Mouse (Mus musculus) liver, adult 2 months (tissue): ENCODE results near the gene Rxfp4. TPM values are rescaled to one million over a fixed set of nuclear protein-coding genes. Genes with fewer than 3 reads are reported as not detected.
A peak's percentile ranks its signal among the peaks of the same experiment; 100 is the strongest.

Experiments used
- DNase-seq: peaks from one replicate; pipeline ENCODE4 v3.0.0-alpha.2; 2011; ENCODE audit warnings: low read depth, low spot score; ENCODE audit errors: extremely low read depth
- H3K27ac ChIP-seq: fragments of 200-500 bp; replicated peaks from 2 replicates; pipeline ENCODE4 v1.5.1; 2012; ENCODE audit warnings: low read depth, mild to moderate bottlenecking, control low read depth, inconsistent platforms, low read length; ENCODE audit not compliant: insufficient read depth
- H3K27me3 ChIP-seq: fragments of 200-500 bp; 2 replicates; pipeline ENCODE4 v1.6.1; 2012; ENCODE audit warnings: mild to moderate bottlenecking, moderate library complexity, low read length, inconsistent platforms; ENCODE audit not compliant: control insufficient read depth, insufficient read depth
- H3K36me3 ChIP-seq: fragments of 200-500 bp; 2 replicates; pipeline ENCODE4 v1.6.1; 2012; ENCODE audit warnings: low read length, inconsistent platforms; ENCODE audit not compliant: control insufficient read depth, insufficient read depth
- H3K4me1 ChIP-seq: fragments of 200-500 bp; 2 replicates; pipeline ENCODE4 v1.6.1; 2011; ENCODE audit warnings: low read length; ENCODE audit not compliant: control insufficient read depth, insufficient read depth
- H3K4me3 ChIP-seq: fragments of 200-500 bp; 2 replicates; pipeline ENCODE4 v1.5.1; 2011; ENCODE audit warnings: low read depth, mild to moderate bottlenecking, control low read depth, low read length, moderate library complexity; ENCODE audit not compliant: insufficient read depth
- H3K79me2 ChIP-seq: fragments of 200-500 bp; 2 replicates; pipeline ENCODE4 v1.6.1; 2012; ENCODE audit warnings: inconsistent platforms, mild to moderate bottlenecking, low read length, moderate library complexity; ENCODE audit not compliant: control insufficient read depth, insufficient read depth
- H3K9ac ChIP-seq: fragments of 200-500 bp; 2 replicates; pipeline ENCODE4 v1.6.1; 2012; ENCODE audit warnings: low read depth, mild to moderate bottlenecking, control low read depth, inconsistent platforms, low read length
- CTCF ChIP-seq: fragments of 200-500 bp; IDR thresholded peaks from 2 replicates; pipeline ENCODE4 v1.5.1; 2011; ENCODE audit warnings: low read depth, low read length, control low read depth
- POLR2A ChIP-seq: fragments of 200-500 bp; IDR thresholded peaks from 2 replicates; pipeline ENCODE4 v1.6.1; 2011; ENCODE audit warnings: low read length, control low read depth; ENCODE audit not compliant: insufficient read depth; ENCODE audit errors: extremely low read depth
- WGBS: fragments of 180-500 bp; shearing (Covaris S2); methylation state at CpG from one replicate; pipeline ENCODE4 v1.1.7; 2018; 5-methylcytosine and 5-hydroxymethylcytosine counted together
- polyA plus RNA-seq: library from polyadenylated mRNA; depleted of rRNA; stranded (reverse); fragments of >200 nt; gene quantifications from 2 replicates; pipeline ENCODE4 v1.2.3, GENCODE M21; 2012
- total RNA-seq: library from RNA; depleted of rRNA; stranded (reverse); fragments of >200 nt; gene quantifications from 2 replicates; pipeline ENCODE4 v1.2.3, GENCODE M21; 2014

Gene Rxfp4
- total and polyA plus RNA-seq, 2 experiments, result not detected

DNA sequence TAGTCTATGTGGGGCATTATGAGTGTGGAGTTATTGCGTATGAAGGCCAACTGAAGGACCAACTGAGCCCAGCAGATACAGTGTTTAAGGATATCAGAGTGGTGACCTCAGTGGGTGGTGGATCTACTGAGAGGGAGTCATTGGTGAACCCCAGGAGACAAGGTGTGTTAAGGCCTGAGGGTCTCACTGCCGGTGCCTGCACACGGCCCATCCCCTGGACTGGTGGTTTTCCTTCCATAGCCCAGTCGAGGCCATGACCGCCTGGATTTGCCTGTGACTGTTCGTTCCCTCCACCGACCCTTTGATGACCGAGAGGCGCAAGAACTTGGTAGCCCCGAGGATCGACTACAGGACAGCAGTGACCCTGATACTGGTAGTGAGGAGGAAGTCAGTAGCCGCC lies 7.0 kb downstream of the Rxfp4 start:
- WGBS, result 93% methylated on average over 12 of the region's 12 CpGs
- Histone ChIP-seq H3K79me2 (no peaks in the 10 kb centered on the region), H3K27ac (no peak overlapping the region), H3K27me3 (no peaks in the 10 kb centered on the region), H3K9ac (no peak overlapping the region), H3K4me3 (no peak overlapping the region), H3K36me3 (peaks cover 3% of the 10 kb centered on the region; the same call in 1 of the 2 replicates), H3K4me1 (no peaks in the 10 kb centered on the region)
- no peak for DNase-seq
- TF ChIP-seq POLR2A (no peak), CTCF (no peak)

- Histone ChIP-seq H3K9ac (no peak overlapping the region), H3K4me1 (no peaks in the 10 kb centered on the region), H3K4me3 (no peak overlapping the region), H3K36me3 (peaks cover 3% of the 10 kb centered on the region; the same call in 1 of the 2 replicates), H3K27ac (no peak overlapping the region), H3K27me3 (no peaks in the 10 kb centered on the region), H3K79me2 (no peaks in the 10 kb centered on the region)
- no peak for DNase-seq
- TF ChIP-seq CTCF, result no peak
- WGBS, result 92% methylated on average over 5 of the region's 5 CpGs
Observed at GRCm38 (mm10) chr3:88643078-88643477, 9.9 kb downstream of the Rxfp4 start.

DNA sequence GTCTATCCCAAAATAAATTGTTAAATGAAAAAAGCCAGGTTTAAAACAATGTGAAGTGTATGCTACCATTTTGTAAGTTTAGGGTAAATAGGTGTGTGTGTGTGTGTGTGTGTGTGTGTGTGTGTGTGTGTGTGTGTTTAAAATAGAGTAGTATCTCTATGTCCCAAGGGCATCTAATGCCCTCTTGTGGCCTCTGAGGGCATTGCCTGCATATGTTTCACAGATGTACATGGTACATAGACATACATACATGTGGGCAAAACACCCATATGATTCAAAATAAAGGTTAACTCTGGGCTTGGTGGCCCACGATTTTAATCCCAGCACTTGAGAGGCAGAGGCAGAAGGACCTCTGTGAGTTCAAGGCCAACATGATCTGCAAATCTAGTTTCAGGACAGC lies 12.3 kb downstream of the Rxfp4 start:
- Histone ChIP-seq H3K27ac (no peak overlapping the region), H3K27me3 (no peaks in the 10 kb centered on the region), H3K9ac (no peak overlapping the region), H3K36me3 (peaks cover 3% of the 10 kb centered on the region; the same call in 1 of the 2 replicates), H3K79me2 (no peaks in the 10 kb centered on the region), H3K4me3 (no peak overlapping the region), H3K4me1 (no peaks in the 10 kb centered on the region)
- TF ChIP-seq POLR2A (no peak), CTCF (peak; percentile 52)
- peak; percentile 43 for DNase-seq
- WGBS, result 54% methylated on average over 1 of the region's 1 CpGs

DNA sequence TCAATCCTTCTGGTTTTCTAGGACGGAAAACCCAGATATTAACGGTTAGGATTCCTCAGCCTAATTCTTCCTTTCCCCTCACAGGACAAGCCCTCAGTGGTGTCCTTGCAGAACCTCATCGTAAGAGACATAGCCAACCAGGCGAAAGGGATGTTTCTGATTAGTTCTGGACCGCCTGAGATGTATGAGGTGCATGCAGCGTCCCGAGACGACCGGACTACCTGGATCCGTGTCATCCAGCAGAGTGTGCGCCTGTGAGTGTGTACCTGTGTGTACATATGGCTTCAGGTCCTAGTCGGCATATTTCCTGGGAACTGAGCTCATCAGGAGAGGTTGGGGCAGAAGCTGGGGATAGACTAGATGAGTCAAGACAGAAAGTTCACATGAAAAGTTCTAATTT lies 13.7 kb downstream of the Rxfp4 start:
- no peak for DNase-seq
- Histone ChIP-seq H3K27me3 (no peaks in the 10 kb centered on the region), H3K4me3 (no peak overlapping the region), H3K9ac (no peak overlapping the region), H3K4me1 (no peaks in the 10 kb centered on the region), H3K79me2 (no peaks in the 10 kb centered on the region), H3K36me3 (peaks cover 3% of the 10 kb centered on the region; the same call in 1 of the 2 replicates), H3K27ac (no peak overlapping the region)
- TF ChIP-seq POLR2A (no peak), CTCF (no peak)
- WGBS, result 96% methylated on average over 12 of the region's 12 CpGs

DNA sequence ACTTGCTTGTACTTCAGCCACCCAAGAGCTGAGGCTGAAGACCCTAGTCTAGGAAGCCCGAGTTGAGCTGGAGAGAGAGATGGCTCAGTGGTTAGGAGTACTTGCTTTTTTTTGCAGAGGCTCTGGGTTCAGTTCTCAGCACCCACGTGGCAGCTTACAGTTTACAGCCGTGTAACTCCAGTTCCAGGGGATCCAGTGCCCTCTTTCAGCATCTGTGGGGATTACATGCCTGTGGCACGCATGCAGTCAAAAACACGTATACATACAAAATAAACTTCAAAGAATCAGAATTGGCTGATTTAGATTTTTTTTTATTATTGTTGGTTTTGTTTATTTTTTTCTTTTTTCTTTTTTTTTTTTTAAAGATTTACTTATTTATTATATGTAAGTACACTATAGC lies 15.8 kb downstream of the Rxfp4 start:
- WGBS, result 94% methylated on average over 5 of the region's 5 CpGs
- Histone ChIP-seq H3K79me2 (no peaks in the 10 kb centered on the region), H3K27ac (no peak overlapping the region), H3K36me3 (no peaks in the 10 kb centered on the region), H3K9ac (no peak overlapping the region), H3K4me3 (no peak overlapping the region), H3K27me3 (no peaks in the 10 kb centered on the region), H3K4me1 (no peaks in the 10 kb centered on the region)
- TF ChIP-seq CTCF, result no peak
- TF ChIP-seq POLR2A, result no peak
- no peak for DNase-seq

DNA sequence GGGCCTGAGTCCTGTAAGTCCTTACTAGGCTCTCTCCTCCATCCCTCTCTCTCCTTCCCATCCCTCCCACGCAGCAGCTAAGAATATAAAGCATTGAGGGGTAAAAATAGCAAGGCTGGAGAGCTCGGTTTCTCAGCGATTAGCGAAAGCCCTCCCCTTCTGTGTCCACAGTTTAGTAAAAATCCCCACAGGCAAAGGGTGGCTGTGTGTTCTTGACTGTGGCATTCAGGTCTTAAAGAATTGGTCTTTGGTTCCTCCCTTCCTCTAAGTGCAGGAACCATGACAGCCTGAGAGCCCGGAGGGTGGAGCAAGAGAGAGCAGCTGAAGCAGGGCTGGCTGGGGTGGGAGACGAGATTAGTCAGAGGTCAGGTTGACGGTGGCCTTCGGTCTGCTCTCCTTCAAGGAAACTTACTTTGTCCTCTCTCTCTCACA lies 16.4 kb downstream of the Rxfp4 start:
- no peaks in the 10 kb centered on the region for H3K36me3 ChIP-seq
- H3K4me1 ChIP-seq, result no peaks in the 10 kb centered on the region
- 94% methylated on average over 8 of the region's 8 CpGs for WGBS
- H3K4me3 ChIP-seq, result no peak overlapping the region
- TF ChIP-seq CTCF, result no peak
- no peak for TF ChIP-seq POLR2A
- H3K27me3 ChIP-seq, result no peaks in the 10 kb centered on the region
- no peaks in the 10 kb centered on the region for H3K79me2 ChIP-seq
- H3K27ac ChIP-seq, result no peak overlapping the region
- H3K9ac ChIP-seq, result no peak overlapping the region
- DNase-seq, result no peak
